Mouse (Mus musculus): ENCODE measurements around the gene Cntnap1. TPM values are rescaled to one million over a fixed set of nuclear protein-coding genes. Genes with fewer than 3 reads are reported as not detected.

Cntnap1 gene
- polyA plus RNA-seq, 1 experiment from 2014 or later: 1.1 TPM

DNA sequence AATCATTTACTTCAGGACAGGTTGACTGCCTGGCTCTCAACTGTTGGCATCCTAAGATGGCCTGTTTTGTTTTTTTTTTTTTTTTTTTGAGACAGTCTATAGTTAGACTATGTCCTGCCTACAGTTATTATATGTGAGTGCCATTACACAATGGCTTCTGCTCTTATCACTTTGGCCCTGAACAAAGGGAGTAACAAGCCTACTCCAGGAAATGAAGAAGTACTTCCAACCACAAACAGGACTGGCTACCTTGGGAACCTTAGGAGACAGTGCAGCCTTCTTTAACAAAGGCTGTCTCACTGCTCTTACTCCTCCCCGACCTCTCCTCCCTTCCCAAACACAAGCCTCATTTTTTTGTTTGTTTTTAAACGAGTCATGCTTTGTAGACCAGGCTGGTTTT is 50.5 kb downstream of the Cntnap1 start:
- Histone ChIP-seq H3K4me3 (ENCODE audit: control insufficient read depth in 1 of 2, insufficient read depth in 1 of 2, low read depth in 1 of 2, low read length in 2 of 2) (no peak overlapping the region), H3K4me1 (ENCODE audit: control insufficient read depth in 2 of 2, insufficient read depth in 2 of 2, low read length in 2 of 2) (peaks cover 0 to 6% of the 10 kb centered on the region in 2 experiments; a peak in 2 of 4 replicates), H3K4me2 (ENCODE audit: low read length) (no peak overlapping the region), H3K27me3 (ENCODE audit: control insufficient read depth, insufficient read depth, low read length) (no peaks in the 10 kb centered on the region), H3K9me3 (ENCODE audit: control insufficient read depth, low read length) (no peaks in the 10 kb centered on the region), H3K9ac (ENCODE audit: low read length) (no peak overlapping the region), H3K27ac (replicated peaks in 1 of 2; ENCODE audit: control insufficient read depth in 1 of 2, insufficient read depth in 1 of 2, low read depth in 2 of 2, low read length in 2 of 2) (peak overlapping the region; percentile 49 to 75; a peak in 3 of 4 replicates), H3K36me3 (ENCODE audit: control insufficient read depth, insufficient read depth, low read length) (peaks cover 27% of the 10 kb centered on the region)
- no peak for ATAC-seq (ENCODE audit: insufficient number of reproducible peaks, insufficient read depth, low FRiP score, low read depth)
- 48% methylated on average over 2 of the region's 2 CpGs for WGBS

DNA sequence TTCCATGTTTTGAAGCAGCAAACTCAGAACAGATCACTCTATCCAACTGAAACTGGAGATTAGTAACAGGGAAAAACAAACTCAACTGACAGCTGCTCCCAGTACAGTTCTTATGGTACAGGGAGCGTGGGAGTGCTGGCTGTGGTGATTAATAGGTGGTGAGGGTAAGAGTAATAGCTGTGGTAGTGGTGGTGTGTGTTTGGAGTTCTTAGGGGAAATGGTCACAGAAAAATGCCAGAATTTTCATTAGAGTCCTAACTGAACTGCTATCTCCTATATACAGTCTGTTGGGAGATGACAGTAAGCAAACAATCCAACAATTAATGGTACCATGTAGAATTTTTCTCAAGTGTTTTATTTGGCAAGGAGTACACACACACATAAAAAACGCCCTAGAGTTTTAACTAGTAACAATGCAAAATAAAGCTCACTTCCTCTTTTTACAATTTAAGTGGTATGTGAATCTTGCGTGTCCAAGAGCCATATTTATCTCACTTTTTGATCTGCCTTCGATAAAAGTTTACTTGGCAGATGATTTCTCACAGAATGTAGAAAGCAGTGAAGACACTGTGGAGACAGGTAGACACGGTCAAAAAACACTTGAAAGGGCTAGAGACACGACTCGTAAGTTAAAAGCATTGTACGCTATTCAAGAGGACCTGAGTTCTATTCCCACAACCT is 51.1 kb downstream of the Cntnap1 start:
- Histone ChIP-seq H3K9me3 (ENCODE audit: control insufficient read depth, low read length) (no peaks in the 10 kb centered on the region), H3K27me3 (ENCODE audit: control insufficient read depth, insufficient read depth, low read length) (no peaks in the 10 kb centered on the region), H3K9ac (ENCODE audit: low read length) (no peak overlapping the region), H3K36me3 (ENCODE audit: control insufficient read depth, insufficient read depth, low read length) (peaks cover 21% of the 10 kb centered on the region), H3K4me1 (ENCODE audit: control insufficient read depth in 2 of 2, insufficient read depth in 2 of 2, low read length in 2 of 2) (peaks cover 0 to 6% of the 10 kb centered on the region in 2 experiments; a peak in 2 of 4 replicates), H3K4me2 (ENCODE audit: low read length) (no peak overlapping the region), H3K4me3 (ENCODE audit: control insufficient read depth in 1 of 2, insufficient read depth in 1 of 2, low read depth in 1 of 2, low read length in 2 of 2) (no peak overlapping the region), H3K27ac (replicated peaks in 1 of 2; ENCODE audit: control insufficient read depth in 1 of 2, insufficient read depth in 1 of 2, low read depth in 2 of 2, low read length in 2 of 2) (peak overlapping the region; percentile 49 to 75; a peak in 3 of 4 replicates)
- no peak for ATAC-seq (ENCODE audit: insufficient number of reproducible peaks, insufficient read depth, low FRiP score, low read depth)
- 79% methylated on average over 8 of the region's 8 CpGs for WGBS

DNA sequence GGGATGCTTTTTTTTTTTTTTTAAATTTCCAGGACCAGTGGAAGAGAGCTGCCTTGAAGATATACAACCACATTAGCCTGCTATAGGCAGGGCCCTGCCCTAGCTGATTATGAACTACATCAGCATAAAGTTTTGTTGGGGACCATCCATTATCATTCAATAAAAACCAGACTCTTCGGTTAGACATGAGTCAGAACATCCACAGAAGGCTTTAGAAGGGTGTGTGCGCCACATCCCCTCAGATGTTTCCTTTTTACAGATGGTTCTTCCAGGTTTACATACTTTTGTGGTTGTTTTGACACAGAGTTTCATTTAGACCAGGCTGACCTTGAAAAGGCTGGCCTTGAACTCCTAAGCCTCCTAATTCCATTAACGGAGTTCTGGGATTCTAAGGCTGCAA is 54.0 kb downstream of the Cntnap1 start:
- 82% methylated on average over 3 of the region's 3 CpGs for WGBS
- no peaks in the 10 kb centered on the region for H3K9me3 ChIP-seq (ENCODE audit: control insufficient read depth, low read length)
- H3K4me1 ChIP-seq (ENCODE audit: control insufficient read depth in 2 of 2, insufficient read depth in 2 of 2, low read length in 2 of 2): peaks cover 0 to 8% of the 10 kb centered on the region in 2 experiments; a peak in 2 of 4 replicates
- H3K4me3 ChIP-seq (ENCODE audit: control insufficient read depth in 1 of 2, insufficient read depth in 1 of 2, low read depth in 1 of 2, low read length in 2 of 2): no peak overlapping the region
- H3K27me3 ChIP-seq (ENCODE audit: control insufficient read depth, insufficient read depth, low read length): no peaks in the 10 kb centered on the region
- ATAC-seq (ENCODE audit: insufficient number of reproducible peaks, insufficient read depth, low FRiP score, low read depth): no peak
- H3K9ac ChIP-seq (ENCODE audit: low read length): no peak overlapping the region
- no peaks in the 10 kb centered on the region for H3K36me3 ChIP-seq (ENCODE audit: control insufficient read depth, insufficient read depth, low read length)
- no peak overlapping the region for H3K4me2 ChIP-seq (ENCODE audit: low read length)
- H3K27ac ChIP-seq (replicated peaks in 1 of 2; ENCODE audit: control insufficient read depth in 1 of 2, insufficient read depth in 1 of 2, low read depth in 2 of 2, low read length in 2 of 2): no peak overlapping the region

DNA sequence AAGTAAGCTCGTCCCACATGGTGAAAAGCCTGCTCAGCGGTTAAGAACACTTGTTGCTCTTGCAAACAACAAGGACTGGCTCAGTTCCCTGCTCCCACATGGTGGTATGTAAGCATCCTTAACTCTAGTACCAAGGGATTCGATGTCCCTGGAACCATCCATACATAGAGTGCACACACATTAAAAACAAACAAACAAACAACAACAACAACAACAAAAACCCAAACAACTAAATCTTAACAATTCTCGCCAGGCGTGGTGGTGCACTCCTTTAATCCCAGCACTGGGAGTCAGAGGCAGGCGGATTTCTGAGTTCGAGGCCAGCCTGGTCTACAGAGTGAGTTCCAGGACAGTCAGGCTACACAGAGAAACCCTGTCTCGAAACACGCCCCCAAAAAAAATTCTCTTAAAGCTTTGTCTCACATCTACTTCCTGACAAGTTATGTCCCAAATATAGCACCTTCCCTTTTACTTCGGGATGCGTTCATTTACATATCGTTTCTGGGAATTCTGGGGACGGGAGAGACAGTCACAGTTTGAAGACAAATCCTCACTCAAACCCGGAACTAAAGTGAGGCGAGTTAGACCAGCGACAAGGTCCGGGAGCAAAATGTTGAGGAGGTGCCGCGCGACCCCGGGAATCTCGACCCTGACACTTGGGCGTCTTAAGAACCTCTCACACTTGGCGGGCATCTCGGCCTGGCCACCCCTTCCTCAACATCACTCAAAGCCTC is 55.2 kb downstream of the Cntnap1 start:
- H3K4me1 ChIP-seq (ENCODE audit: control insufficient read depth in 2 of 2, insufficient read depth in 2 of 2, low read length in 2 of 2): peaks cover 4 to 13% of the 10 kb centered on the region in 2 experiments; a peak in 3 of 4 replicates
- 16% methylated on average over 25 of the region's 25 CpGs for WGBS
- no peak for ATAC-seq (ENCODE audit: insufficient number of reproducible peaks, insufficient read depth, low FRiP score, low read depth)

DNA sequence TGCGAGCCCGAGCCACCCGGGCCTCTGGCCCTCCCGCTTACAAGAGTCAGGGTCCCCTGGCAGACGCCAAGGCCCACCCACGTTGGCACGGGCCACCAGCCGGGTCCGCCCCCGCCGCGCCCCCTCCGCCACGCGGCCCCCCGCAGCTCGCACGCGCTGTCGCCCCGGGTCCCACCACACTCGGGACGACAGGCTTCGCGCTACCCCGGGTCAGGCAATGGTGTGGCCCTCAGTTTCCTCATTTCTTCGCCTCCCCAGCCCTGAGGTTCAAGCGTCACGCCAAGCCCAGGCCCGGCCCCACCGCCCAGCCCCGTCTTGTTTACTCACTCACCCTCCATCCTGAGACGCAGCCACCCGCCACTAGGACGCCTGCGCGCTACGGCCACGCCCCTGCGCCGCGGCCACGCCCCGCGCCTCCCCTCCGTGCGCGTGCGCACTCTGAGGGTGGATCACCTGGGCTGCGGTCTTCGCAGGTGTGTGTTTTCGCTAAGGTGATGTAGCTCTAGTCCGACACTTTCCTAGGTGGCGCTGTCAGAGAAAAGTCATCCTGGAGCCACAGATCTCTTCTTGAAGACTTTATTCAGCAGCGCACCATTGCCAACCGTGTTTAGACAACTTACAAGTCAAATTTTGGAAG is 55.9 kb downstream of the Cntnap1 start, which contains the start of gene Ezh1:
TSS of gene Ezh1 (minus strand) at position 399 of the 637 bp plus-strand sequence.
- H3K4me2 ChIP-seq (ENCODE audit: low read length): peak within 1 kb of the TSS; percentile 91
- H3K9me3 ChIP-seq (ENCODE audit: control insufficient read depth, low read length): no peaks in the 10 kb centered on the region
- H3K27me3 ChIP-seq (ENCODE audit: control insufficient read depth, insufficient read depth, low read length): no peaks in the 10 kb centered on the region
- peak within 1 kb of the TSS; percentile 50 to 51; a peak in 3 of 4 replicates for H3K27ac ChIP-seq (replicated peaks in 1 of 2; ENCODE audit: control insufficient read depth in 1 of 2, insufficient read depth in 1 of 2, low read depth in 2 of 2, low read length in 2 of 2)
- peak within 1 kb of the TSS; percentile 60 to 81 for H3K4me3 ChIP-seq (ENCODE audit: control insufficient read depth in 1 of 2, insufficient read depth in 1 of 2, low read depth in 1 of 2, low read length in 2 of 2)
- peaks cover 10 to 18% of the 10 kb centered on the region in 2 experiments for H3K4me1 ChIP-seq (ENCODE audit: control insufficient read depth in 2 of 2, insufficient read depth in 2 of 2, low read length in 2 of 2)
- H3K36me3 ChIP-seq (ENCODE audit: control insufficient read depth, insufficient read depth, low read length): no peaks in the 10 kb centered on the region
- ATAC-seq (ENCODE audit: insufficient number of reproducible peaks, insufficient read depth, low FRiP score, low read depth): peak; percentile 90
- WGBS: 2% methylated on average over 45 of the region's 56 CpGs
- H3K9ac ChIP-seq (ENCODE audit: low read length): peak within 1 kb of the TSS; percentile 78

More for the DNA sequence above, 55.2 kb downstream of the Cntnap1 start:
- Histone ChIP-seq H3K27ac (replicated peaks in 1 of 2; ENCODE audit: control insufficient read depth in 1 of 2, insufficient read depth in 1 of 2, low read depth in 2 of 2, low read length in 2 of 2) (peak overlapping the region; percentile 50 to 51; a peak in 3 of 4 replicates), H3K36me3 (ENCODE audit: control insufficient read depth, insufficient read depth, low read length) (no peaks in the 10 kb centered on the region), H3K4me3 (ENCODE audit: control insufficient read depth in 1 of 2, insufficient read depth in 1 of 2, low read depth in 1 of 2, low read length in 2 of 2) (peak overlapping the region; percentile 60 to 81), H3K4me2 (ENCODE audit: low read length) (peak overlapping the region; percentile 91), H3K9ac (ENCODE audit: low read length) (peak overlapping the region; percentile 78), H3K9me3 (ENCODE audit: control insufficient read depth, low read length) (no peaks in the 10 kb centered on the region), H3K27me3 (ENCODE audit: control insufficient read depth, insufficient read depth, low read length) (no peaks in the 10 kb centered on the region)

DNA sequence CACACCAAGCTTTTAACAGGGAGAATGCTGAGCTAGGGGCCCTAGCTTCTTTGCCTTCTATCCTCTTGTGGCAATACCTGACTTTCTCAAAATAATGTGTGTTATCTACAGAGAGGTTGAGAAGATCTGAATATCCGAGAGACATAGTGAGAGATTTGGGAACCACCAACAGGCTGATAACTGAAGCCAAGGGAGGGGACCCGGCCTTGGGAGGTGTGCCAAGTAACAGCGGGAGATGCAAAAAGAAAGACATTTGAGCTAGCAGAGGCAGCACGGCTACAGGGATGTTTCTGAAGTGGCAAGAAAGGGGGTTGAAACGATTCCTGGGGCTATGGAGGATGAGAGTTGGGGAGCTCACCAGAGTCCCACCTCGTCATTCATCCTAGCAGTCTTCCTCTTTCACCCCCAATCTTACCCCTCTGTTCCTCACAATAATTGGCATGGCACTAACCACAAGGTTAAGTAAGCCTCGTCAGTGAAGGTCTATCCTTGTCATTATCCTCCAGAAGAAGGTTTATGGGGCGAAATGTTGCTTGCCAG is 59.1 kb downstream of the Cntnap1 start:
- Histone ChIP-seq H3K4me3 (ENCODE audit: control insufficient read depth in 1 of 2, insufficient read depth in 1 of 2, low read depth in 1 of 2, low read length in 2 of 2) (no peak overlapping the region), H3K27me3 (ENCODE audit: control insufficient read depth, insufficient read depth, low read length) (no peaks in the 10 kb centered on the region), H3K4me2 (ENCODE audit: low read length) (no peak overlapping the region), H3K9ac (ENCODE audit: low read length) (no peak overlapping the region; the same call in 1 of the 2 replicates), H3K36me3 (ENCODE audit: control insufficient read depth, insufficient read depth, low read length) (no peaks in the 10 kb centered on the region), H3K4me1 (ENCODE audit: control insufficient read depth in 2 of 2, insufficient read depth in 2 of 2, low read length in 2 of 2) (peaks cover 12 to 26% of the 10 kb centered on the region in 2 experiments), H3K27ac (replicated peaks in 1 of 2; ENCODE audit: control insufficient read depth in 1 of 2, insufficient read depth in 1 of 2, low read depth in 2 of 2, low read length in 2 of 2) (peak overlapping the region; percentile 89 to 94; a peak in 3 of 4 replicates), H3K9me3 (ENCODE audit: control insufficient read depth, low read length) (no peaks in the 10 kb centered on the region)
- whole genome bisulfite sequencing: 23% methylated on average over 8 of the region's 8 CpGs
- ATAC-seq (ENCODE audit: insufficient number of reproducible peaks, insufficient read depth, low FRiP score, low read depth): no peak

DNA sequence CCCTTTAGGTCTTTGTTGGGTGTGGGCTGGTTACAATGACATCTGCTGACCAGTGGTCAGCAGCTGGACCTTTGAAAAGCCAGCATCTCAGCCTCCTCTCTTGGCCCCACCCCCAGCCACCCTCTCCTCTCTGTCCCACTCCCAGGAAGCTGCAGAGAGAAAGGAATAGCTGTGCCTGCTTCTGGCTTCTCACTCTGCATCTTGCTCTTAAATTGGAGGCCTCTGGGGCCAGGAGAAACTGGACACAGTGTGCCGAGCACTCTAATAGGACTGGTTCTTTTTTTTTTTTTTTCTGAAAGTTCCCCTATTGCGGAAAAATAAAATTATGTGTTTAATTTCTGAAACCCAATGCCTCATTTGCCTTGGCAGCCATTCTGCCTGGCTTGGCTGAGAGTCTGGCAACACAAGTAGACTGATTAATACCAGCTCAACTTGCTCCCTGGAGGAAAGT is 59.8 kb downstream of the Cntnap1 start:
- Histone ChIP-seq H3K27me3 (ENCODE audit: control insufficient read depth, insufficient read depth, low read length) (no peaks in the 10 kb centered on the region), H3K4me3 (ENCODE audit: control insufficient read depth in 1 of 2, insufficient read depth in 1 of 2, low read depth in 1 of 2, low read length in 2 of 2) (no peak overlapping the region), H3K9ac (ENCODE audit: low read length) (no peak overlapping the region), H3K4me2 (ENCODE audit: low read length) (no peak overlapping the region), H3K27ac (replicated peaks in 1 of 2; ENCODE audit: control insufficient read depth in 1 of 2, insufficient read depth in 1 of 2, low read depth in 2 of 2, low read length in 2 of 2) (peak overlapping the region; percentile 89 to 94), H3K4me1 (ENCODE audit: control insufficient read depth in 2 of 2, insufficient read depth in 2 of 2, low read length in 2 of 2) (peaks cover 12 to 24% of the 10 kb centered on the region in 2 experiments), H3K36me3 (ENCODE audit: control insufficient read depth, insufficient read depth, low read length) (no peaks in the 10 kb centered on the region), H3K9me3 (ENCODE audit: control insufficient read depth, low read length) (no peaks in the 10 kb centered on the region)
- WGBS: 41% methylated on average over 2 of the region's 2 CpGs
- no peak for ATAC-seq (ENCODE audit: insufficient number of reproducible peaks, insufficient read depth, low FRiP score, low read depth)
